Mouse (Mus musculus) activated CD4-positive, CD25-positive, alpha-beta regulatory T cell, adult 4 months (primary cell): Measurements from ENCODE around the gene Hormad2. TPM values are rescaled to one million over a fixed set of nuclear protein-coding genes. Genes with fewer than 3 reads are reported as not detected.

Experiments used
- ATAC-seq: one replicate; pipeline ENCODE4 v1.8.0; 2017
- polyA plus RNA-seq, 2 experiments: library from polyadenylated mRNA; unstranded; fragments of 100-300 nt; shearing (Covaris generic); gene quantifications; one replicate each; pipeline ENCODE4 v1.2.1; 2017

Hormad2 gene
- polyA plus RNA-seq, 2 experiments from 2014 or later = 0.46 to 1.0 TPM

GRCm38 (mm10) chr11:4302363-4302913 lies 138.5 kb downstream of the Hormad2 start:
- no peak for ATAC-seq

GRCm38 (mm10) chr11:4300683-4301082 lies 140.2 kb downstream of the Hormad2 start:
- ATAC-seq = no peak

GRCm38 (mm10) chr11:4299735-4300474 lies 141.0 kb downstream of the Hormad2 start:
- no peak for ATAC-seq

GRCm38 (mm10) chr11:4299191-4299590 lies 141.7 kb downstream of the Hormad2 start:
- no peak for ATAC-seq

- no peak for ATAC-seq
Observed at GRCm38 (mm10) chr11:4298615-4299014, 142.3 kb downstream of the Hormad2 start.

GRCm38 (mm10) chr11:4297753-4298152 lies 143.2 kb downstream of the Hormad2 start:
- no peak for ATAC-seq

- no peak for ATAC-seq
Observed at GRCm38 (mm10) chr11:4296610-4297275, 144.2 kb downstream of the Hormad2 start.

Other genes with a start within 250 kb of the Hormad2 start
- gene Castor1, start 222.9 kb downstream of the Hormad2 start, polyA plus RNA-seq = 10 to 100 TPM; 37.5 to 42.0 TPM
- 10 to 100 TPM; 18.0 to 19.8 TPM for gene Osm, start 204.7 kb downstream of the Hormad2 start, polyA plus RNA-seq
- gene Lif, start 183.5 kb downstream of the Hormad2 start, polyA plus RNA-seq = 1 to 10 TPM; 2.9 to 6.6 TPM
- 10 to 100 TPM; 35.1 to 37.3 TPM for gene Mtmr3, start 153.8 kb upstream of the Hormad2 start, polyA plus RNA-seq
- not detected for gene Gm11032, start 179.0 kb upstream of the Hormad2 start, polyA plus RNA-seq
- 10 to 100 TPM; 23.1 to 35.3 TPM for gene Ascc2, start 196.6 kb upstream of the Hormad2 start, polyA plus RNA-seq